Mouse (Mus musculus) heart, postnatal 0 days (tissue): ENCODE results near the gene Flt3l. TPM values are rescaled to one million over a fixed set of nuclear protein-coding genes. Genes with fewer than 3 reads are reported as not detected.
A peak's percentile ranks its signal among the peaks of the same experiment; 100 is the strongest.

Source experiments
- ATAC-seq: fragments of 200-750 bp; cut with Nextera tagmentation; 2 replicates; pipeline ENCODE4 v1.8.0; 2017; ENCODE audit warnings: low read depth, moderate number of reproducible peaks, moderate library complexity; ENCODE audit not compliant: insufficient read depth
- DNase-seq: peaks from one replicate; pipeline ENCODE4 v3.0.0-alpha.2; 2016; ENCODE audit warnings: low spot score
- H3K27ac ChIP-seq: fragments of 300-500 bp; sonication (generic); 2 replicates; pipeline ENCODE4 v1.5.1; 2014; ENCODE audit warnings: low read depth, mild to moderate bottlenecking
- H3K27me3 ChIP-seq: fragments of 300-500 bp; sonication (generic); 2 replicates; pipeline ENCODE4 v1.6.1; 2014; ENCODE audit warnings: low read length, mixed read lengths; ENCODE audit not compliant: control insufficient read depth, insufficient read depth
- H3K36me3 ChIP-seq: fragments of 300-500 bp; sonication (generic); replicated peaks from 2 replicates; pipeline ENCODE4 v1.6.1; 2014; ENCODE audit warnings: low read length, mixed read lengths; ENCODE audit not compliant: control insufficient read depth, insufficient read depth
- H3K4me1 ChIP-seq: fragments of 300-500 bp; sonication (generic); 2 replicates; pipeline ENCODE4 v1.6.1; 2014; ENCODE audit warnings: antibody characterized with exemption; ENCODE audit not compliant: control insufficient read depth, insufficient read depth
- H3K4me2 ChIP-seq: fragments of 300-500 bp; sonication (generic); 2 replicates; pipeline ENCODE4 v1.6.1; 2014; ENCODE audit warnings: low read depth, mild to moderate bottlenecking, low read length, moderate library complexity
- H3K4me3 ChIP-seq: fragments of 300-500 bp; sonication (generic); 2 replicates; pipeline ENCODE4 v1.5.1; 2014; ENCODE audit warnings: low read depth, low read length
- H3K9ac ChIP-seq: fragments of 300-500 bp; sonication (generic); replicated peaks from 2 replicates; pipeline ENCODE4 v1.6.1; 2014; ENCODE audit warnings: low read depth, low read length, mixed read lengths
- H3K9me3 ChIP-seq: fragments of 300-500 bp; sonication (generic); replicated peaks from 2 replicates; pipeline ENCODE4 v1.6.1; 2016; ENCODE audit warnings: low read length; ENCODE audit not compliant: control insufficient read depth
- CTCF ChIP-seq: IDR thresholded peaks from 2 replicates; pipeline ENCODE4 v1.5.1; 2016; ENCODE audit warnings: antibody characterized with exemption, control low read depth, low read depth
- EP300 ChIP-seq: IDR thresholded peaks from 2 replicates; pipeline ENCODE4 v1.6.1; 2016; ENCODE audit warnings: antibody characterized with exemption, low read depth
- WGBS: fragments of 180-500 bp; shearing (Covaris S2); extraction: QIAGEN DNeasy Blood & Tissue Kit; methylation state at CpG from one replicate; pipeline ENCODE4 v1.1.7; 2014; 5-methylcytosine and 5-hydroxymethylcytosine counted together
- polyA plus RNA-seq: library from polyadenylated mRNA; unstranded; fragments of >200 nt; fragmentation: Nextera tagmentation; extraction: Ambion mirVana; gene quantifications from 2 replicates; pipeline ENCODE4 v1.2.1, GENCODE M21; 2015
- total RNA-seq: library from RNA; depleted of rRNA; stranded (reverse); fragments of >200 nt; gene quantifications from 2 replicates; pipeline ENCODE4 v1.2.3, GENCODE M21; 2014; ENCODE audit warnings: low replicate concordance

Gene Flt3l
- total and polyA plus RNA-seq, 2 experiments from 2014 or later = 1.8 to 23.3 TPM

GRCm38 (mm10) chr7:45094121-45094520 is 42.1 kb downstream of the Flt3l start:
- peaks cover 12% of the 10 kb centered on the region; the same call in 1 of the 2 replicates for H3K36me3 ChIP-seq
- WGBS = 64% methylated on average over 7 of the region's 7 CpGs
- no peak overlapping the region for H3K27ac ChIP-seq
- no peak overlapping the region for H3K9ac ChIP-seq
- no peaks in the 10 kb centered on the region; the same call in 1 of the 2 replicates for H3K4me1 ChIP-seq
- H3K4me2 ChIP-seq = no peak overlapping the region
- ATAC-seq (no peak), DNase-seq (no peak)
- no peak for TF ChIP-seq EP300
- no peak for TF ChIP-seq CTCF
- H3K9me3 ChIP-seq = no peaks in the 10 kb centered on the region
- no peaks in the 10 kb centered on the region for H3K27me3 ChIP-seq
- H3K4me3 ChIP-seq = no peak overlapping the region

DNA sequence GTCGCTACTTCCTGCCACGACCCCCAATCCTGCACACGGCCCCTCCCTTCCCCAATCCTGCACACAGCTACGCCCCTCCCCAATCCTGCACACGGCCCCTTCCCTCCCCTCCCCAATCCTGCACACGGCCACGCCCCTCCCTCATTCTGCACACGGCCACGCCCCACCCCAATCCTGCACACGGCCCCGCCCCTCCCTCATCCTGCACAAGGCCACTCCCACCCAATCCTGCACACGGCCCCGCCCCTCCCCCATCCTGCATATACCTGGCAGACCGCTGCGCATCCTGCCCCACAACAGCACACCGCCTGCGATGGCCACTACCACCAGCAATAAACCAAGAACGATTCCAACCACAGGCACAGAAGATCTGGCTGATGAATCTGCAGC is 42.7 kb downstream of the Flt3l start:
- TF ChIP-seq EP300 = no peak
- no peak for TF ChIP-seq CTCF
- peaks cover 6% of the 10 kb centered on the region; the same call in 1 of the 2 replicates for H3K36me3 ChIP-seq
- no peak overlapping the region for H3K4me2 ChIP-seq
- DNase-seq (no peak), ATAC-seq (no peak)
- no peaks in the 10 kb centered on the region; the same call in 1 of the 2 replicates for H3K4me1 ChIP-seq
- H3K27ac ChIP-seq = no peak overlapping the region
- no peak overlapping the region for H3K9ac ChIP-seq
- no peak overlapping the region for H3K4me3 ChIP-seq
- H3K27me3 ChIP-seq = no peaks in the 10 kb centered on the region
- no peaks in the 10 kb centered on the region for H3K9me3 ChIP-seq
- 44% methylated on average over 17 of the region's 18 CpGs for WGBS

DNA sequence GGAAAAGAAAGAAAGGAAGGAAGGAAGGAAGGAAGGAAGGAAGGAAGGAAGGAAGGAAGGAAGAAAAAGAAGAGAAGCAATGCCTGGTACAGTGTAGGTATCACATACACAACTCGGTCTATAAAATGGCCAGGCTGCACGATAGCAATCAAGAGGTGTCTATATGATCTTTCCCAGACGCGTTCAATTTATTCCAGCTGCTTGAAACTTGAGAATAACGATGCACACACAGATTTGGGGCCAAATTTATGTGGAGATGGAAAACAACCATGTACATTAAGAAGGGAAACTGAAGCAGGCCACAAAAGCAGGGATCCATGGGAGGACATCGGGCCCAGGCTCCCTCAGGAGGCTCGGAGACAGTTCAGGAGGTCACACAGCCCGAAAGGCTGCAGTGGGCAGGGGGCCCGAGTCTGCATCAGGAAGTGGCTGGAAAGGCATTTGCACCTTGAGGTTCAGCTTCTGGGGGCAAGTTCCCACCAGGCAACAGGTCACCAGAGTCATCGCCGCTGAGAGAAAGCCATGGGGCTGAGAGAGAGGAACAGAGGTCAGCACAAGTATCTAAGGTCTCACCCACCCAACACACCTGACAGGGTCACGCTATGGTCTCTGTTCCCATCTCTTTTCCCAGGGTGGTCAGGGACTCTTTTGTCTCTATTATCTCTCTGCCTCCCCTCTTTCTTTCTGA is 43.3 kb downstream of the Flt3l start:
- Histone ChIP-seq H3K27me3 (no peaks in the 10 kb centered on the region), H3K27ac (no peak overlapping the region), H3K4me1 (no peaks in the 10 kb centered on the region; the same call in 1 of the 2 replicates), H3K4me3 (no peak overlapping the region), H3K4me2 (no peak overlapping the region), H3K9me3 (no peaks in the 10 kb centered on the region), H3K36me3 (peaks cover 6% of the 10 kb centered on the region; the same call in 1 of the 2 replicates), H3K9ac (no peak overlapping the region)
- DNase-seq (no peak), ATAC-seq (no peak)
- TF ChIP-seq CTCF (no peak), EP300 (no peak)
- 57% methylated on average over 12 of the region's 12 CpGs for WGBS

DNA sequence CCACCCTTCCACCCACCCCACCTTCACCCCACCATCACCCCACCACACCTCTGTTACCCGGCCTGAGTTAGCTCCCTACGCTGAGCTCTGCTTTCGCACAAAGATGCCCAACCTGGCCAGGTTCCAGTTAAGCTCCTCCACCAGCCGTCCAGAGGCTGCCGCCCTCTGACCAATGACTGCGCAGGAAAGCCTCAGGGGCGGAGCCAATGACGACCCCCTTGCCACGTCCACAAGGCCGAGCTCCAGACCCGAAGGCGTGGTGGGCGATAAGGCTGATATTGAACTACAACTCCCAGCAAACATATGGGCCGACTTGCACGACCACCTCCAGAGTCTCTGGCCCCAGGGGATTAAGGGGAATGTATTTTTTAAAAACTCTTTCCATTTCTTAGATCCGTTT is 44.2 kb downstream of the Flt3l start, which contains the start of gene Rcn3:
Gene Rcn3, minus strand, starts transcription at position 174 of the 400 bp plus-strand sequence.
- Histone ChIP-seq H3K9ac (peak within 1 kb of the TSS; percentile 58), H3K4me3 (peak within 1 kb of the TSS; percentile 50), H3K36me3 (peaks cover under 1% of the 10 kb centered on the region; the same call in 1 of the 2 replicates), H3K9me3 (no peaks in the 10 kb centered on the region), H3K4me2 (peak within 1 kb of the TSS; percentile 65), H3K4me1 (no peaks in the 10 kb centered on the region; the same call in 1 of the 2 replicates), H3K27me3 (no peaks in the 10 kb centered on the region), H3K27ac (peak within 1 kb of the TSS; percentile 83)
- no peak for TF ChIP-seq CTCF
- TF ChIP-seq EP300 = no peak
- DNase-seq (peak; percentile 96), ATAC-seq (peak; percentile 91)
- under 1% methylated on average over 16 of the region's 16 CpGs for WGBS

DNA sequence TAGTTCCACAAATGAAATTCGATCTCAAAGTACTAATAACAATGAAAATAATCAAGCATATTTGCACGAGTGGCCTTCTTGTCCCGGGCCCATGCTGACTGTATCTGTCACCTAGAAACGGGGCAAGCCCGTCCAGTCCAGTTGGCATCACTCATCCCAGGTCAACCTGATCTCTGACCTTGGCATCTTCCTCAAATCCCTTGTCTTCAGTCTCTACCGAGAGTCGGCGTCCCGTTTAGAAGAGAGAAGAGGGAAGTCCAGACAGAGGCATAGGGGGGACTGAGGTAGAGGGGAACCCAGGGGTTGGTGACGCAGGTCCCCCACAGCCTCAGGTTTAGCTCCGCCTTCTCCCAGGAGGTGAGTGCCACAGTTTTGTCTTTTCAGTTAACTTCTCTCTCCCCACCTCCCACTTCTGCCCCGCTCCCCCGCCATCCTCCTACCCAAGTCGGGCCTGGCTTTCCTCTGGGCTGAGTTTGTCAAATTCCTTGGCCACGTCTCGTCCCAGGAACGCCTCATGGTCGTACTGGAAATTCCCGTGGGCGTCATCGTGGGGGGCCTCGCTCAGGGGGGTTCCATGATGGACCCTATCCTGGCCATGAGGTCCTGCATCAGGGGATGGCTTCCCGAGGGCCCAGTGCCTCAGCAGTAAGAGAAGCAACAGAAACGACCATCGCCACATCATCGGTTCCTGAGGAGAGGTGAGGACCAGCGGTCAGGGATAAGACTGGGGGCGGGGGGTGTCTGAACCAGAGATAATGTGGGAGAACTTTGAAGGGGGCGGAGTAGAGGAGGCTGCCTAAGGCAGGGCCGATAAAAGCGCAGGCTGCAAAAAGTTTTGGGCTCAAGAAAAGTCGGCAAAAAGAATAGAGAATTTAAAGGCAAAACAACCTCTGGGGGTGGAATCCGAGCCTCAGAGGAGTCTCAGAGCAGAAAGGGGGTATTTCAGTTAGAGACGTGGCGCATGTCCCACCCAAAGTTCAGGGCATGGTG is 44.9 kb downstream of the Flt3l start:
- Histone ChIP-seq H3K36me3 (peaks cover 3% of the 10 kb centered on the region; the same call in 1 of the 2 replicates), H3K4me3 (peak overlapping the region; percentile 50), H3K4me2 (peak overlapping the region; percentile 65), H3K27ac (peak overlapping the region; percentile 83), H3K27me3 (no peaks in the 10 kb centered on the region), H3K4me1 (no peaks in the 10 kb centered on the region; the same call in 1 of the 2 replicates), H3K9ac (peak overlapping the region; percentile 58), H3K9me3 (no peaks in the 10 kb centered on the region)
- ATAC-seq = peak; percentile 48
- WGBS = 17% methylated on average over 35 of the region's 35 CpGs
- TF ChIP-seq EP300 (no peak), CTCF (no peak)
- peak; percentile 38 for DNase-seq
